Mouse (Mus musculus) liver, embryonic 11.5 days (tissue): ENCODE measurements at regions not wholly inside any gene's neighbourhood (a gene's known extent, or its start where the extent isn't known, plus 50 kb on each side); places are given as distances from the start of the nearest gene placed in this dataset.
"Not testable (repeated sequence)": the region's sequence is repeated elsewhere in the genome, so short reads cannot be mapped to it uniquely, and the experiment has no call there.

Experiments
- ATAC-seq: fragments of 200-750 bp; cut with Nextera tagmentation; replicated peaks from 2 replicates; pipeline ENCODE4 v1.8.0; 2017; ENCODE audit warnings: moderate number of reproducible peaks, mild to moderate bottlenecking, moderate TSS enrichment, moderate library complexity; ENCODE audit not compliant: low FRiP score
- DNase-seq: peaks from one replicate; pipeline ENCODE4 v3.0.0-alpha.2; 2017; ENCODE audit warnings: low spot score
- H3K27ac ChIP-seq: fragments of 300-500 bp; sonication (generic); 2 replicates; pipeline ENCODE4 v1.5.1; 2014; ENCODE audit warnings: mild to moderate bottlenecking, low read depth, low read length, control low read depth
- H3K27me3 ChIP-seq: fragments of 300-500 bp; sonication (generic); replicated peaks from 2 replicates; pipeline ENCODE4 v1.6.1; 2014; ENCODE audit warnings: low read length, mixed read lengths; ENCODE audit not compliant: control insufficient read depth, insufficient read depth
- H3K36me3 ChIP-seq: fragments of 300-500 bp; sonication (generic); 2 replicates; pipeline ENCODE4 v1.6.1; 2014; ENCODE audit warnings: mild to moderate bottlenecking, low read length, moderate library complexity, mixed read lengths; ENCODE audit not compliant: control insufficient read depth, insufficient read depth
- H3K4me1 ChIP-seq: fragments of 300-500 bp; sonication (generic); replicated peaks from 2 replicates; pipeline ENCODE4 v1.6.1; 2014; ENCODE audit warnings: low read length, mixed read lengths; ENCODE audit not compliant: control insufficient read depth, insufficient read depth
- H3K4me2 ChIP-seq: fragments of 300-500 bp; sonication (generic); 2 replicates; pipeline ENCODE4 v1.6.1; 2014; ENCODE audit warnings: mild to moderate bottlenecking, control low read depth, moderate library complexity
- H3K4me3 ChIP-seq: fragments of 300-500 bp; sonication (generic); 2 replicates; pipeline ENCODE4 v1.5.1; 2014; ENCODE audit warnings: low read depth, low read length, control low read depth
- H3K9ac ChIP-seq: fragments of 300-500 bp; sonication (generic); 2 replicates; pipeline ENCODE4 v1.6.1; 2014; ENCODE audit warnings: low read depth, low read length, control low read depth
- H3K9me3 ChIP-seq: fragments of 300-500 bp; sonication (generic); 2 replicates; pipeline ENCODE4 v1.6.1; 2016; ENCODE audit warnings: low read length, inconsistent platforms, mixed read lengths; ENCODE audit not compliant: control insufficient read depth
- WGBS: fragments of 180-500 bp; shearing (Covaris S2); extraction: QIAGEN DNeasy Blood & Tissue Kit; methylation state at CpG from one replicate; pipeline ENCODE4 v1.1.7; 2014; 5-methylcytosine and 5-hydroxymethylcytosine counted together

DNA sequence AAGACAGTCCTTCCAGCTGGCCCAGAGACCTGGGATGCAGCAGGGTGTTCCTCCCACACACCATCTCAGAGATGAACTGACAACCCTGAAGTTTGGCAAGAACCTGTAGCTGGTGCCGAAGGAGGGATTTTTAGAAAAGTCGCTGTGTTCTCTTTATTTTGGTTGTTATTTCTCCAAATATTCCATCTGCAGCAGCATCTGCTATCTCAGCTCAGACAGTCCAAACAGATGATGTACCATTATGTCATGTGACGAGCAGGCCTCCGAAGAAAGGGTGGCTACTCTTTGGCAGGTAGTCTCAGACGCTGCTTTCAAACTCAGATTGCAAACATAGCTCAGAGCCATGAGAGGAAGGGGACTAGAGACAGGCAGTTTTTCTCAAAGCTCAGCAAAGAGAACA is 690.1 kb upstream of the Intu start:
- Histone ChIP-seq H3K27me3 (no peaks in the 10 kb centered on the region), H3K4me3 (no peak overlapping the region), H3K4me1 (no peaks in the 10 kb centered on the region), H3K9me3 (no peaks in the 10 kb centered on the region), H3K27ac (no peak overlapping the region), H3K4me2 (no peak overlapping the region), H3K9ac (no peak overlapping the region), H3K36me3 (no peaks in the 10 kb centered on the region)
- DNase-seq (no peak), ATAC-seq (no peak)
- WGBS = 89% methylated on average over 5 of the region's 5 CpGs

DNA sequence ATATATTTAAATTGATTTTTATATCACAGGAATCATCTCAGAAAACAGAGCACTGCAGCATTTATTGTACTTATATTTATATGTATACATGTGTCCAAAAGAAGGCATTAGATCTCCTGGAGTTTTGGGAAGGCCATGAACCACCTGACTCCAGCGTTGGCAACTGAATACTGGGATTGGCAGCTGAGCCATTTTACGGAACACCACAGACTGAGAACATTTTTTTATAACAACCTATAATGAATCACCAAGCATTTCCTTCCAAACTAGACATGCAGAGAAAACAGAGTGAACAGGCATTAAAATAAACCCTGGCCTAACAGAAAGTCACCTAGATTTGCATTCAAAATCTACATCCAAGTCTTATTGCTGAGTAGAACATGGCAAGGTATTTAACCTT is 686.0 kb upstream of the Intu start:
- no peaks in the 10 kb centered on the region for H3K27me3 ChIP-seq
- H3K4me2 ChIP-seq = no peak overlapping the region
- ATAC-seq (no peak), DNase-seq (no peak)
- H3K4me1 ChIP-seq = no peaks in the 10 kb centered on the region
- no peak overlapping the region for H3K27ac ChIP-seq
- 88% methylated on average over 2 of the region's 2 CpGs for WGBS
- H3K4me3 ChIP-seq = no peak overlapping the region
- no peaks in the 10 kb centered on the region for H3K36me3 ChIP-seq
- H3K9me3 ChIP-seq = no peaks in the 10 kb centered on the region
- no peak overlapping the region for H3K9ac ChIP-seq

DNA sequence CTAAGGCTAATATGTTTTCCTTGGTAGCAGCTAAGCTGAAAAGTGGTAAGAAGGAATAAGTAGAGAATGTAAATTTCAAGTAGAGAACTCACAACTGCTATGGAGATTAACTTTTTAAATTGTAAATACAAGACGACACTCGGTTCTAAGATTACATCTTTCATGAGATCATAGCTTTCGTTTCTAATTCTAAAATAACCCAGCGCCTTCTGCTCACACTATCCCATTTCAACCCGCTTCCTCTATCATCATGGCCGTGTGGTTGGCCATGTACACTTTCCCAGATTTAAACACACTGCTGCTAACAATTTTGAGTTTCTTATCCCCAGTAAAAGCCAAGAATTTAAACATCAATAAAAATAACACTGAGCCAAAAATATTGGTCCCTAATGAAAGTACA is 682.3 kb upstream of the Intu start:
- Histone ChIP-seq H3K36me3 (no peaks in the 10 kb centered on the region), H3K9ac (no peak overlapping the region), H3K4me3 (no peak overlapping the region), H3K4me2 (no peak overlapping the region), H3K27me3 (no peaks in the 10 kb centered on the region), H3K4me1 (no peaks in the 10 kb centered on the region), H3K9me3 (no peaks in the 10 kb centered on the region), H3K27ac (no peak overlapping the region)
- 84% methylated on average over 6 of the region's 6 CpGs for WGBS
- DNase-seq (no peak), ATAC-seq (no peak)

DNA sequence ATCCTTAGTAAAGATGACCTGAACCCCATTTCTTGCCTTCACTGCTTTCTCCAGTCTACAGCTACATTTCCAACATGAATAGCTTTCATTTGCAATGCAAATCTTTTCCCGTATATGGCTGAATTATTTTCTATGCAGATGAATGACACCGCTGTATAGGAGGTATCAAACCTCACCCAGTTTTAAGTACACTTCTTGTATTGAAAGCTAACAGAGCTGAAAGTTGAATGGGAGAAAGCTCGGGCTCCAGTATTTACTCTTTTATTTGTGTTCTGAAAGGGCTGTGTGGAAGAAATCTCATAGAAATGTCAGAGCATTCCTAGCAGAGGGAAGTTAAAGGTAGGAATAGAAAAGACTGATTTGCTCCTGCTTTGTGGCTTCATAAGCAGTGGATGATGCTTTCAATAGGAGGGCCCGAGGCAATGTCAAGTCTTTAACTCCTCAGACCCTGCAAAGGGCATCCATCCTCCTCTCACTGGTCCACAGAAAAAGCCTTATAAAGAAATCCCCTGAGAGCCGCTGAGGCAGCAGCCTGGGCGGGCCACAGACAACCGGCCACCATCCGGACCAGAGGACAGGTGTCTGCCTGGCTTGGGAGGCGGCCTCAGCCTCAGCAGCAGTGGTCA is 673.8 kb upstream of the Intu start:
- ATAC-seq (no peak), DNase-seq (no peak)
- H3K36me3 ChIP-seq = no peaks in the 10 kb centered on the region
- H3K4me1 ChIP-seq = no peaks in the 10 kb centered on the region
- H3K4me2 ChIP-seq = no peak overlapping the region
- H3K27me3 ChIP-seq = no peaks in the 10 kb centered on the region
- H3K4me3 ChIP-seq = no peak overlapping the region
- H3K27ac ChIP-seq = no peak overlapping the region
- 87% methylated on average over 8 of the region's 9 CpGs for WGBS
- no peak overlapping the region for H3K9ac ChIP-seq
- no peaks in the 10 kb centered on the region for H3K9me3 ChIP-seq

DNA sequence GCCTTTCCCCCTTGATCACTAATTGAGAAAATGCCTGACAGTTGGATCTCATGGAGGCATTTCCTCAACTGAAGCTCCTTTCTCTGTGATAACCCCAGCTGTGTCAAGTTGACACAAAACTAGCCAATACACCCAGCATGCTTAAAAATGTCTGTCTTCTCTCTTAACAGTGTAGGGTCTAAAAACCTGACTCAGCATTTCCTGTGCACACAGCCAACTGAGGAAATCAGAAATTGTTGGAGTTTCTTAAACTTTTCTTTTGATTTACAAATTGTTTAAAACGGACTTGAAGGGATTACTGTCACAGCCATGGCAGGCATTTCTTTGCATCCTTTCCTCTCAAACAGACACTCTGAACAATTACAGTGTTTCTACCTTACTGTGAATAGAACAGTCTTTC is 655.0 kb upstream of the Intu start:
- H3K4me1 ChIP-seq, H3K36me3 ChIP-seq, H3K9me3 ChIP-seq, H3K27me3 ChIP-seq, ATAC-seq, DNase-seq, H3K4me3 ChIP-seq, H3K27ac ChIP-seq, H3K9ac ChIP-seq, H3K4me2 ChIP-seq: not testable (repeated sequence)
- WGBS = 62% methylated on average over 1 of the region's 1 CpGs

DNA sequence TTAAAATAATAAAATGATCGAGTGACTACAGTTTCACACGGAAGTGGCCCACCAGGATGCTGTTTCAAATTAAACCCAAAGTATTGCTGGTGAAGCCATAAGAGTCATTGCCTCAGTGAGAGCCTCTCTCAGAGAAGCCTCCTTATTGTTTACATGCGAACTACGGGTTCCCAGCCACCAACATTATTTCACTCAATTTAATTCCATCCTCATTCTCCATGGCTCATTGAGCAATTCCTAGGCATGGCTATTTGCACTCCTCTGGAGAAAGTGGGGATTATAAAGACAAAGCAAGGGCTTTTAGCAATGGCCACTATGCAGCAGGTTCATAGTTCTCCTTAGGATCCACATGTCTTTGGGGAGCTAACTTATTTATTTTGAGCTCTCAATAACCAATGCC is 646.7 kb upstream of the Intu start:
- Histone ChIP-seq H3K9me3 (no peaks in the 10 kb centered on the region), H3K9ac (no peak overlapping the region), H3K27ac (no peak overlapping the region), H3K4me1 (no peaks in the 10 kb centered on the region), H3K4me2 (no peak overlapping the region), H3K27me3 (no peaks in the 10 kb centered on the region), H3K36me3 (no peaks in the 10 kb centered on the region), H3K4me3 (no peak overlapping the region)
- WGBS = 89% methylated on average over 4 of the region's 4 CpGs
- DNase-seq (no peak), ATAC-seq (no peak)

DNA sequence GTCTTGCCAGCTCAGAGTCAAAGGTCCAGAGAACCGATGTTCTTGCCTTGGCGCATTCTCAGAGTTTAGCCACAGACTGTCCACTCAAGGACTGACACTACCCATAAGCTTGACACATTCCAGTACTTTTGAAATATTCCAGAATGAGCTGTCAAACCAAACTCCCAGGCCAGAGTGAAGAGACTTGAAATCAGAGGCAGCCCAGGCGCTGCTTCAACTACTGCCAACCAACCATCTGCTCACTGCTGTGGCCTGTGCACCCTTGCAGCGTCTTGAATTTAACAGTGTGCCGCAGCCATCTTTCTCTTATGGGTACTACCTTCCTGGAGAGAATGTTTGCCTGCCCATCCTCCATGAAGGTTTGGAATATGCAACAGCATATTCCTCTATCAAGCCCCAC is 642.7 kb upstream of the Intu start:
- no peak for ATAC-seq
- WGBS = 76% methylated on average over 5 of the region's 5 CpGs
- no peak overlapping the region for H3K27ac ChIP-seq
- no peaks in the 10 kb centered on the region for H3K9me3 ChIP-seq
- H3K27me3 ChIP-seq = no peaks in the 10 kb centered on the region
- H3K4me2 ChIP-seq = no peak overlapping the region
- H3K9ac ChIP-seq = no peak overlapping the region
- no peak for DNase-seq
- no peaks in the 10 kb centered on the region for H3K4me1 ChIP-seq
- no peak overlapping the region for H3K4me3 ChIP-seq
- H3K36me3 ChIP-seq = no peaks in the 10 kb centered on the region

DNA sequence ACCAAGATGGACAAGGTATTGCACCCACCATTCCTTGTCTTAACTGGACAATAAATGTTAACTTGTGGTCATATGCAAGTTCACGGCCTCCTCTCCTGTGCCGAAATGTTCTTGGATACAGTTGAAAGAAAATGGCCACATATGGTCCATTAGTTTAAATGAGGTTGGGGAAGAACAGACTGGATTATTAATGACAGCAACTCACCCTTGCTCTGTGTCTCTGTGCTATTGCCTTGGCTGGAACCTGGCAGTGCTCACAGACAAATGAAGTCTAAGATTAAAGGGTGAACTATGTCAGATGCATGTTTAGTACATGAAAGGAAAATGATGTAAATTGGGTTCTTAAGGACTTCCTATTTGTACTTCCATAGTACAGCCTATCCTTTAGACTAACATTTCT is 641.9 kb upstream of the Intu start:
- no peaks in the 10 kb centered on the region for H3K27me3 ChIP-seq
- 83% methylated on average over 2 of the region's 2 CpGs for WGBS
- H3K4me2 ChIP-seq = no peak overlapping the region
- ATAC-seq (no peak), DNase-seq (no peak)
- no peak overlapping the region for H3K4me3 ChIP-seq
- H3K9me3 ChIP-seq = no peaks in the 10 kb centered on the region
- H3K9ac ChIP-seq = no peak overlapping the region
- H3K4me1 ChIP-seq = no peaks in the 10 kb centered on the region
- no peaks in the 10 kb centered on the region for H3K36me3 ChIP-seq
- no peak overlapping the region for H3K27ac ChIP-seq

DNA sequence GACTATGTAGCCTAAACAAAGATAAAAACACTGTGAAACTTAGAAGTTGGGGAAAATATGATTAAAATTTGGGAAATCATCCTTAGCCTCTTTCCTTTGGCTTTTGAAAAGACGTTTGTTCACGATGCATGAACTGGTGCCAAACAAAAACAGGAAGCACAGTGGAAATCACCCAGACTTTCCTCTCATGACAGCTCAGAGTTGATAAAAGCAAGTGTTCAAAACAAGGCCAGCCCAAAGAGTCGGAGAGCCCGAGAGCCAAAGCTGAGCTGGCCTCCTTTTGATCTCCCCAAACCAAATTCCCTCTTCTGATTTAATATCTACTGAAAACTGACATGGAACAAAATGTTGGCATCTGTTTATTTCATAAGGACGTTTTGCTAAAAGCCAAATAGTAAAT is 632.1 kb upstream of the Intu start:
- no peak overlapping the region for H3K27ac ChIP-seq
- WGBS = 45% methylated on average over 5 of the region's 5 CpGs

More for the DNA sequence above, 632.1 kb upstream of the Intu start:
- H3K4me2 ChIP-seq = no peak overlapping the region
- no peaks in the 10 kb centered on the region for H3K27me3 ChIP-seq
- ATAC-seq = no peak
- H3K9ac ChIP-seq = no peak overlapping the region
- H3K36me3 ChIP-seq = no peaks in the 10 kb centered on the region
- DNase-seq = no peak
- H3K4me3 ChIP-seq = no peak overlapping the region
- no peaks in the 10 kb centered on the region for H3K4me1 ChIP-seq
- no peaks in the 10 kb centered on the region for H3K9me3 ChIP-seq
